Mouse (Mus musculus) layer of hippocampus, postnatal 36 days (tissue): ENCODE measurements around the gene Akr7a5. TPM values are rescaled to one million over a fixed set of nuclear protein-coding genes. Genes with fewer than 3 reads are reported as not detected.

Experiments used
- DNase-seq, 2 experiments: peaks; one replicate each; pipeline ENCODE4 v3.0.0; 2022
- total RNA-seq, 2 experiments: library from RNA; stranded (reverse); gene quantifications; 2 replicates each; pipeline ENCODE4 v1.2.3; 2021

The Akr7a5 gene
- total RNA-seq, 2 experiments from 2014 or later, result 32.1 to 32.3 TPM

DNA sequence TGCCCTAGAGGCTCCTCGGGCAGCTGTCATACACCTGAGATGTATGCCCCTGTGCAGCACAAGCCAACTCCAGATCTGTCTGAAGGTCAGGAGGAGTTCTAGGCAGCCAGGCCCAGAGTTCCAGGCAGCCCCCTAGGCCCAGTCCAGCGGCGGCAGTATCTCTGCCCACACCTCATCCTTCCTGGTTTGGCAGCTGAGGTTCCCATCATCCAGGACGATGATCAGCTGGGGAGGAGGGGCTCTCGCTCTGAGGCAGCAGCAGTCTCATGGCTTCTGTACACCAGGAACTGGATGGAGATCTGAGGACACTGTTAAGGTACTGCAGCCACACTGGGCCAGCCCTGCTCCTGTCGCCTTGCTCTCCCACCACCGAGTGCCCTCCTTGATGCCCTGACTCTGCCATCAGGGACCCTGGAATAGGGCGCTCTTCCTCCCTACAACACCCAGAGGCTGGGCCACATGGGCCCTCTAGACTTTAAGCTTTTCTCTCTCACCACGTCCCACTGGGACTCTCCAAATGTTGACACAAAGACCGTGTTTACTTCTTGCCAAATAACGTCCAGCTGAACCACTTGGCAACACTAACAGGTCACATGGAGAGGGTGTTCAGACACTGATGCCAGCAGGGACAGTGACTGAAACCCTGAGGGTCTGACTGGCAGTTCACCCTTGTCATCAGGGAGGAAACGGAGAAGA is 11.7 kb upstream of the Akr7a5 start:
- DNase-seq, result no peak

GRCm38 (mm10) chr4:139301780-139302179 is 8.8 kb upstream of the Akr7a5 start:
- no peak for DNase-seq

GRCm38 (mm10) chr4:139302241-139302640 is 8.3 kb upstream of the Akr7a5 start:
- DNase-seq, result no peak

- no peak for DNase-seq
These were observed 5.0 kb upstream of the Akr7a5 start for GRCm38 (mm10) chr4:139305521-139305920.

GRCm38 (mm10) chr4:139307916-139308315 is 2.6 kb upstream of the Akr7a5 start:
- no peak for DNase-seq

DNA sequence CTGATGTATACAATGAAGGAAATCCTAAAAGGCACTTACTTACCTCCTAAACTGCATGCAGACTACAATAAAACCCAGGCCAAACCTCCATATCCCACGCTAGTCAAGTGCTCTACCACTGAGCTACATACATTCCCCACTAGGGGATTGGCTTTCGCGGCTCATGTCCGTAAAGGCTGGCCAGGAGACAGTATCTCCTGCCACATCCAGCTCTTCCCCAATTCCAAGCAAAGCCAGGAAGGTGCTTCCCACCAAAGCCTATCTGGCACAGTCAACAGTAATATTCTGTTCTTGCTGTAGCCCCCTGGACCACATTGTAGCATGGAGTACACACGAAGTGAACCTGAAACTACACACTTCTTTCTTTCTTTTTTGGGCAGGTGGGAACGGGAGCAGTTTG is 893 bp upstream of the Akr7a5 start:
- no peak for DNase-seq

GRCm38 (mm10) chr4:139310899-139311701 is 556 bp downstream of the Akr7a5 start:
- DNase-seq, result no peak

- DNase-seq, result no peak
These were observed 1.2 kb downstream of the Akr7a5 start for GRCm38 (mm10) chr4:139311707-139312106.

DNA sequence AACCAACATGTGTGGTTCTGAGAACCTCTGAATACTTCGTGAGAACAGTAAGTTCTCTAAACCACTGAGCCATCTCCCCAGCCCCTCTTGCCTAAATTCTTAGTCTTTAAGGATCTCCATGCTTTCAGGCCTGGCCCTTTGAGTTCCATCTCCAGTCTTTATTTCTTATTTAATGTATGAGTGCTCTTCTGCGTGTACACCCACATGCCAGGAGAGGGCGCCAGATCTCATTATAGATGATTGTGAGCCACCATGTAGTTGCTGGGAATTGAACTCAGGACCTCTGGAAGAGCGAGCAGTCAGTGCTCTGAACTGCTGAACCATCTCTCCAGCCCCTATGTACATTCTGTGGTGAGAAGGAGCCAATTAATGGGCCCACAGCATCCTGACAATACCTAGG is 2.1 kb downstream of the Akr7a5 start:
- no peak for DNase-seq

GRCm38 (mm10) chr4:139318449-139318848 is 7.9 kb downstream of the Akr7a5 start:
- DNase-seq, result no peak

- DNase-seq, result no peak
These were observed 9.2 kb downstream of the Akr7a5 start for GRCm38 (mm10) chr4:139319740-139320139.

- DNase-seq, result no peak
These were observed 20.1 kb downstream of the Akr7a5 start for GRCm38 (mm10) chr4:139330605-139331004.

DNA sequence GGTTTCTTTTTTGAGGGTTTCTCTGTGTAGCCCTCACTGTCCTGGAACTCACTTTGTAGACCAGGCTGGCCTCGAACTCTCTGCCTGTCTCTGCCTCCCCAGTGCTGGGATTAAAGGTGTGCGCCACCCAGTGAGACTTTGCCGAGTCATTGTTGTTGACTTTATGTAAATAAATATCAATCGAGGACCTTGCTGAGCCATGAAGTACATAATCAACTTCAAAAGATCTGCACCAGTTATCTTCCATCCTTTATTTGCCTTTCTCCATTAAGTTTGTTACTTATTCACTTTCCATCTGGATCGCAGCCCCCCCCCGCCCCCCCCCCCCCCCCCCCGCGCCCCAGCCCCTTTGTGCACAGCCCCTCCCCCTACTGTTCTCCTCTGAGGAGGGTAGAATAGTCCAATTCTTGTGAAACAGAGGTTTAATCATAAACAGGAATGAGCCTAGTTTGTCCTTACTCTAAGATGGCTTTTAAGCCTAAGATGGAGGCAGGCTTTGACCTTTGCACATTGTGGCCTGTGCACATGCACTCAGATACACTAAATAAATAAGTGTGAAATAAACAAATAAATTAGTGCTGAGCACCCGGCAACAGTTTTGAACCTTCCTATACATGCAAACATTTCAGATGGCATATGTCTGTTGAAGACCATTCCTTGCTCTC is 24.2 kb downstream of the Akr7a5 start:
- no peak for DNase-seq

GRCm38 (mm10) chr4:139335507-139335906 is 25.0 kb downstream of the Akr7a5 start:
- no peak for DNase-seq

- peak; percentile 35 to 47 for DNase-seq
These were observed 26.4 kb downstream of the Akr7a5 start for GRCm38 (mm10) chr4:139336822-139337483.

GRCm38 (mm10) chr4:139338145-139338544 is 27.6 kb downstream of the Akr7a5 start:
- DNase-seq, result no peak

GRCm38 (mm10) chr4:139340835-139341234 is 30.3 kb downstream of the Akr7a5 start:
- DNase-seq, result no peak

GRCm38 (mm10) chr4:139341556-139342233 is 31.2 kb downstream of the Akr7a5 start:
- no peak for DNase-seq

DNA sequence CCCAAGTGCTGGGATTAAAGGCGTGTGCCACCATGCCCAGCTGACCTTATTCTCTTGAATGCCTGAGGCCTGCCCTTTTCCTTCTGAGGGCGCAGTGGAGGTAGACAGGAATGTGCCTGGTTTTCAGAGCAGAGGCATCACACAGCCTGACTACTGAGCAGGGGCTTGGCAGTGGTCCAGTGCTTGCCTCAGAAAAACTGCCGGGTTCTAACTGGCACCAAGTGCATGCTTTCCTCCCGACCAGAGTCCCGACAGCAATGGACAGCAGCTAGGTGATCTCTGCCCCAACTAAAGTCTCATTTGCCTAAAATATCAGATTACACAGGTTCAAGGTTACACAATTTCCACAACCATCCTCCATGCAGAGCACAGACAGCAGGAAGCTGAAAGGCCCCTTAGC is 33.2 kb downstream of the Akr7a5 start:
- peak; percentile 26 to 41 for DNase-seq

DNA sequence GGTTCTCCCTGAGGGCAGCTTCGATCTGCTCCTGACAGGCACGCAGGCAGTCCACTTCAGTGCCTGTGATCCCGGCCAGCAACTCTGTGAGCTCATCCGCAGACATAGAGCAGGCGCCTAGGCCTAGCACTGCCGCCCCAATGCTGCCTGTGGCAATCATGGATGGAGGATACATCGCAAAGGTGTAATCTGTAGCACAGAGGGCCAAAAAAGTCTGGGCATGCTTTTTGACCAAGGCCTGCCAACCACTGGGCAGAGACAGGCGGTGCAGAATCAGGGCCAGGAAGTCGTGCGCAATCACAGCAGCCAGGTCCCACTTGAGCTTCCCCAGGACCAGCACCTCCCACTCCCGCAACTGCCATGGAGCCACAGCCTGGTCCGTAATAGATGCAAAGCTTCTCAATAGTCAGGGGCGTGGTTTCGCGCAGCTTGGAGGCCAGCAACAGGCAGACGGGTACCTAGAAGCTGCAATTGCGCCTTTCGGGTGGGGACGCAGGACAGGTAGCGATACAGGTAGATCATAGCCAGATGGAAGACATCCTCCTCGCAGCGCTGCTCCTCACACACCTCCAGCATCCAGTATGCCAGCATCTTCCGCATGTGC is 35.0 kb downstream of the Akr7a5 start:
- no peak for DNase-seq

DNA sequence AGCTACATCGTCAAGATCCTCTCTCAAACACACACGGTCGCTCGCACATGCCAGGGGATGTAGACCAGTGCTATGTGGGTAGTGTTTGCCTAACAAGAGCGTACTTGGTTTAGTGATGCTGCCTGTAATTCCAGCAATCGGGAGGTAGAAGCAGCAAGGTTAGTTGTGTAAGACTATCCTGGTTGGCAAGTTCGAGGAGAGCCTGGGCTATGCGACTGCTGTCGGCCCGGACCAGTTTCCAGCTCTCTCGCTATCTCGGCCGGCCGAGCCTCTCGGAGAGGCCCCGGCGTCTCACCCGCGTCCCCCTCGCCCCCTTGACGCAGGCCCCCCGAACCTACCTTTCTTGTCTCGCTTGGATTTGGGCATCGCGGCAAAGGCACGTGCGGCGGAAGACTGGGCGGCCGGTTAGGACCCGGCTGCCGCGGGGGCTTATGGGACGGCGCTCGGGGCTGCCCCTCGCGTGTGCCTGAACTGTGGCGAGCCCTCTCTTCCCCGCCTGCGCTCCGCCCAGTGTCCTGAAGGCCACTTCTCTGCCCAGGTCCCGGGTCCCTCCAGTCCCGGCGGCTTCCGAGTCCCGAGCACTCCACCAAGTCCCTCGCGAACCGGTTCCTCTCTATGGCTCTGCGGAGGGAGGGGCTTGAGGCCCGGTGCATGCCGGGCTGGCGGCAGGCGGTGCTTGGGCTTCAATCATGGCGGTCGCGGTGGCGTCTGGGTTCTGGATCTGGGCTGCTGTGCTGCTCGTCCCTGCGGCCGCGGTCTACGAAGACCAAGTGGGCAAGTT is 41.6 kb downstream of the Akr7a5 start, which contains the start of the genes Mrto4, Emc1 and Ubr4:
Gene Mrto4, minus strand, starts transcription at position 646 of the 781 bp plus-strand sequence.
Gene Emc1, plus strand, starts transcription at position 657 of the 781 bp plus-strand sequence.
Gene Ubr4, plus strand, starts transcription at position 679 of the 781 bp plus-strand sequence.
- peak; percentile 87 to 90 for DNase-seq
